Mouse (Mus musculus) liver, adult 2 months (tissue): ENCODE measurements around the gene Cyb5rl.

Experiments
- CTCF ChIP-seq: fragments of 200-500 bp; IDR thresholded peaks from 2 replicates; pipeline ENCODE4 v1.5.1; 2011; ENCODE audit warnings: low read depth, low read length, control low read depth
- POLR2A ChIP-seq: fragments of 200-500 bp; IDR thresholded peaks from 2 replicates; pipeline ENCODE4 v1.6.1; 2011; ENCODE audit warnings: low read length, control low read depth; ENCODE audit not compliant: insufficient read depth; ENCODE audit errors: extremely low read depth

DNA sequence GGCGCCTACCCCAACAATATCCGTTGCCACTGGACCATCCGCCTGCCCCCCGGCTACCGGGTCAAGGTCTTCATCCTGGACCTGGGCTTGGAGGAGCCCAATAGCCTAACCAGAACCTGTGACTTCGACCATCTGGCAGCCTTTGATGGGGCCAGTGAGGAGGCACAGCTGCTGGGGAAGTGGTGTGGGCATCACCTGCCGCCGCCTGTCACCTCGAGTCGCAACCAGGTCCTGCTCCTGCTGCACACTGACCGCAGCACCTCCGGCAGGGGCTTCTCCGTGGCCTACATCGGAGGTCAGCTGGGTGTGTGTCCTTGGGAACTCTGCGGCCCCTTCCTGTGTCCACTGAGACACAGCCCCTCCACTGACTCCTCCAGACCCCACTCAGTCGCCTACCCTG lies 40.0 kb downstream of the Cyb5rl start:
- TF ChIP-seq CTCF: no peak
- no peak for TF ChIP-seq POLR2A
